Mouse (Mus musculus) kidney, embryonic 14.5 days (tissue): ENCODE results near the gene Nox3. TPM values are rescaled to one million over a fixed set of nuclear protein-coding genes. Genes with fewer than 3 reads are reported as not detected.
A peak's percentile ranks its signal among the peaks of the same experiment; 100 is the strongest.

Experiments used
- ATAC-seq: fragments of 200-750 bp; cut with Nextera tagmentation; 2 replicates; pipeline ENCODE4 v1.8.0; 2017; ENCODE audit warnings: moderate number of reproducible peaks, mild to moderate bottlenecking, moderate TSS enrichment, moderate library complexity; ENCODE audit not compliant: low FRiP score, low TSS enrichment
- H3K27ac ChIP-seq: fragments of 300-500 bp; sonication (generic); 2 replicates; pipeline ENCODE4 v1.5.1; 2014; ENCODE audit warnings: low read depth, mild to moderate bottlenecking, low read length, moderate library complexity, mixed read lengths
- H3K27me3 ChIP-seq: fragments of 300-500 bp; sonication (generic); 2 replicates; pipeline ENCODE4 v1.6.1; 2014; ENCODE audit warnings: mild to moderate bottlenecking, low read length; ENCODE audit not compliant: control insufficient read depth, insufficient read depth
- H3K36me3 ChIP-seq: fragments of 300-500 bp; sonication (generic); 2 replicates; pipeline ENCODE4 v1.6.1; 2014; ENCODE audit warnings: low read length, mixed read lengths; ENCODE audit not compliant: control insufficient read depth, insufficient read depth
- H3K4me1 ChIP-seq: fragments of 300-500 bp; sonication (generic); 2 replicates; pipeline ENCODE4 v1.6.1; 2014; ENCODE audit warnings: low read length, mixed read lengths; ENCODE audit not compliant: control insufficient read depth, insufficient read depth
- H3K4me2 ChIP-seq: fragments of 300-500 bp; sonication (generic); replicated peaks from 2 replicates; pipeline ENCODE4 v1.6.1; 2014; ENCODE audit warnings: low read depth, mild to moderate bottlenecking, low read length
- H3K4me3 ChIP-seq: fragments of 300-500 bp; sonication (generic); 2 replicates; pipeline ENCODE4 v1.5.1; 2014; ENCODE audit warnings: mild to moderate bottlenecking, low read length
- H3K9ac ChIP-seq: fragments of 300-500 bp; sonication (generic); 2 replicates; pipeline ENCODE4 v1.6.1; 2014; ENCODE audit warnings: low read depth, mild to moderate bottlenecking, low read length, moderate library complexity
- H3K9me3 ChIP-seq: fragments of 300-500 bp; sonication (generic); 2 replicates; pipeline ENCODE4 v1.6.1; 2016; ENCODE audit warnings: low read length; ENCODE audit not compliant: control insufficient read depth
- WGBS: fragments of 180-500 bp; shearing (Covaris S2); extraction: QIAGEN DNeasy Blood & Tissue Kit; methylation state at CpG from one replicate; pipeline ENCODE4 v1.1.7; 2014; 5-methylcytosine and 5-hydroxymethylcytosine counted together
- polyA plus RNA-seq: library from polyadenylated mRNA; unstranded; fragments of >200 nt; fragmentation: Nextera tagmentation; extraction: Ambion mirVana; gene quantifications from 2 replicates; pipeline ENCODE4 v1.2.1, GENCODE M21; 2014

Gene Nox3
- polyA plus RNA-seq, 1 experiment from 2014 or later = not detected

- no peak for ATAC-seq
- Histone ChIP-seq H3K4me2 (no peak overlapping the region), H3K4me1 (0 out of 2 replicates have a peak, but pooled peaks cover 6% of the 10 kb centered on the region), H3K36me3 (no peaks in the 10 kb centered on the region), H3K27me3 (no peaks in the 10 kb centered on the region), H3K9ac (no peak overlapping the region), H3K9me3 (no peaks in the 10 kb centered on the region), H3K4me3 (no peak overlapping the region), H3K27ac (peak overlapping the region; percentile 55; the same call in 1 of the 2 replicates)
- 50% methylated on average over 1 of the region's 1 CpGs for WGBS
These were observed 98.9 kb downstream of the Nox3 start for GRCm38 (mm10) chr17:3597130-3597529.

Other genes starting within 250 kb of the Nox3 start
- gene Cldn20, start 163.7 kb downstream of the Nox3 start, polyA plus RNA-seq = 0.31 and 0.70 TPM in 2 replicates
- gene Tfb1m, start 138.5 kb downstream of the Nox3 start, polyA plus RNA-seq = 19.5 and 21.4 TPM in 2 replicates